Mouse (Mus musculus) C2C12 (cell line): ENCODE data around the gene Osgep.

Experiments used
- CEBPB ChIP-seq: IDR thresholded peaks from one replicate; pipeline ENCODE4 v1.6.1; 2011; ENCODE audit warnings: low read depth, mild to moderate bottlenecking, control low read depth, moderate library complexity
- CTCF ChIP-seq: IDR thresholded peaks from one replicate; pipeline ENCODE4 v1.5.1; 2011; ENCODE audit not compliant: control insufficient read depth, insufficient read depth, insufficient read length
- FOSL1 ChIP-seq: IDR thresholded peaks from one replicate; pipeline ENCODE4 v1.8.0; 2011; ENCODE audit warnings: mild to moderate bottlenecking, low read length; ENCODE audit not compliant: poor library complexity, insufficient read depth, severe bottlenecking
- MYOD1 ChIP-seq: IDR thresholded peaks from one replicate; pipeline ENCODE4 v1.6.1; 2011; ENCODE audit warnings: low read depth; ENCODE audit not compliant: control insufficient read depth, insufficient read length
- USF1 ChIP-seq: IDR thresholded peaks from one replicate; pipeline ENCODE4 v1.6.1; 2011; ENCODE audit warnings: low read depth, mild to moderate bottlenecking, control low read depth, moderate library complexity

DNA sequence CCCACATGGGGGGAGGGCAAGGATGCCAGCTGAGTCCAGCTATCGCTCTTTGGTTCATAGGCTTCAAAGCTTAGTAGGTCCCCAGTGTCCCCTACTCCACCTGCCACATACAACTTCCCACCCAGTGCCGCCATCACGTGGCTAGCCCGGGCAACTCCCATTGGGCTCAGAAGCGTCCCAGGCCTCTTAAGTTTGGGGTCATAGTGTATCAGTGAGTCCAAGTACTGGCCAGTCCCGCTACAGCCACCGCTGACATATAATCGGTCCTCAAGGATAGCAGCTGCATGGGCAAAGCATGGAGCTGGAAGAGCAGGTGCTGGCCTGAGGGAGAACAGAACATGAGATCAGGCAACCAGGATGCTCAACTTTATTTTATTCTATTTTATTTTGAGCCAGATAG is 33.1 kb downstream of the Osgep start:
- TF ChIP-seq CTCF, result no peak
- TF ChIP-seq MYOD1, result no peak
- TF ChIP-seq USF1, result no peak
- TF ChIP-seq FOSL1, result no peak
- no peak for TF ChIP-seq CEBPB
